Mouse (Mus musculus): ENCODE measurements around the gene Lpin2. TPM values are rescaled to one million over a fixed set of nuclear protein-coding genes. Genes with fewer than 3 reads are reported as not detected.

The Lpin2 gene
- polyA plus RNA-seq, 2 experiments, result 28.6 to 31.1 TPM

DNA sequence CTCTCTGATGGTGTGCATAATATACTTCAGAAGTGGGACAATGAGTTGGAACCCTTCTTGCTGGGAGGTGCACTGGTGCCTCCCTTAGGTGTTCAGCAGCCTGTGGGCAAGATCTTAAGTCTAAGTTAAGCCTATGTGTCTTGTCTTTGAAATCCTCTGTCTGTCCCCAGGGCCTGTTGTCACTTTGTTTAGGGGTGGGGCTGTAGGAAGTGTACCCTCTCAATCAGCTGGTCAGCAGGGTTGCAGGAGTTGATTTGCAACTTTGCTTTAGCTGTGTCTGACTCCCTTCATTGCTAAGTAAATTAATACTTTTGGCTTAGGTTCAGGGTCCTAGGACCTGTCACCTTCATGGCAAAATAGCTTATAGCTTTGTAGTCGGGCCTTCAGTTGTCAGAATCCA lies 3.0 kb downstream of the Lpin2 start:
- H3K9ac ChIP-seq (replicated peaks), result peak overlapping the region; percentile 87
- peak overlapping the region; percentile 79 for H3K27ac ChIP-seq
- H3K4me2 ChIP-seq (ENCODE audit: low read depth), result peak overlapping the region; percentile 95
- no peaks in the 10 kb centered on the region for H3K27me3 ChIP-seq (ENCODE audit: control insufficient read depth, insufficient read depth, low read length)
- ATAC-seq (ENCODE audit: insufficient read depth) (no peak), DNase-seq (ENCODE audit: low read depth in 3 of 3, low spot score in 3 of 3) (no peak)
- TF ChIP-seq CTCF (IDR thresholded peaks at IDR 0.05; ENCODE audit: low read depth), result no peak
- TF ChIP-seq EP300 (IDR thresholded peaks at IDR 0.05; ENCODE audit: low read depth), result no peak
- peaks cover 40 to 43% of the 10 kb centered on the region in 2 experiments for H3K4me1 ChIP-seq (replicated peaks; ENCODE audit: control insufficient read depth in 2 of 2, insufficient read depth in 2 of 2, low read length in 1 of 2)
- H3K9me3 ChIP-seq (ENCODE audit: control insufficient read depth, low read length), result no peaks in the 10 kb centered on the region
- 55% methylated on average over 1 of the region's 1 CpGs for WGBS (ENCODE audit: insufficient replicate concordance)
- peak overlapping the region; percentile 76 to 91 for H3K4me3 ChIP-seq (ENCODE audit: insufficient read depth in 1 of 2, low read depth in 2 of 2, low read length in 2 of 2)
- no peaks in the 10 kb centered on the region for H3K36me3 ChIP-seq (replicated peaks; ENCODE audit: control insufficient read depth, insufficient read depth, low read depth)

DNA sequence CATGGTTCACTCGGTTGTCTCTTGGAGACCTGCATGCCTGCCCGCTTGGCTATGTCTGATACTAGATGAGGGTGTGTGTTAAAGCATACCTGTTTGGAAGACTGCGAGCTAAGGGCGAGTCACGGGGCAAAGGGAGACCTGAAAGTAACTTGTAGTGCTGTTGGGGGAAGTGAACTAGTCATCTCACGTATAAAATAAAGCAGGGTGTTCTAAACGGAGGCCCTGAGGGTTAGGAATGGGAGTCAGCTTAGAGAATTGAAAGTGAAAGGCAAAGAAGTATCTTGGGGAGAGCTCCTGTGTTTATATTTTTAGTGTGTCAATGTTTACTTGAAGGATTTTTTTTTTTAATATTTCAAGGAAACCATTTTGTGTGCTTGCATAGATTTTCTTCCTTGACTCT lies 8.2 kb downstream of the Lpin2 start:
- no peak overlapping the region for H3K27ac ChIP-seq
- H3K4me3 ChIP-seq (ENCODE audit: insufficient read depth in 1 of 2, low read depth in 2 of 2, low read length in 2 of 2), result no peak overlapping the region
- WGBS (ENCODE audit: insufficient replicate concordance), result 71% methylated on average over 7 of the region's 7 CpGs
- ATAC-seq (ENCODE audit: insufficient read depth) (no peak), DNase-seq (ENCODE audit: low read depth in 3 of 3, low spot score in 3 of 3) (no peak)
- H3K9ac ChIP-seq (replicated peaks), result no peak overlapping the region
- no peaks in the 10 kb centered on the region; the same call in 1 of the 2 replicates for H3K36me3 ChIP-seq (replicated peaks; ENCODE audit: control insufficient read depth, insufficient read depth, low read depth)
- peak overlapping the region; percentile 22; the same call in 1 of the 2 replicates for H3K4me2 ChIP-seq (ENCODE audit: low read depth)
- peaks cover 34 to 44% of the 10 kb centered on the region in 2 experiments for H3K4me1 ChIP-seq (replicated peaks; ENCODE audit: control insufficient read depth in 2 of 2, insufficient read depth in 2 of 2, low read length in 1 of 2)
- no peak for TF ChIP-seq CTCF (IDR thresholded peaks at IDR 0.05; ENCODE audit: low read depth)
- TF ChIP-seq EP300 (IDR thresholded peaks at IDR 0.05; ENCODE audit: low read depth), result no peak
- H3K27me3 ChIP-seq (ENCODE audit: control insufficient read depth, insufficient read depth, low read length), result no peaks in the 10 kb centered on the region
- H3K9me3 ChIP-seq (ENCODE audit: control insufficient read depth, low read length), result no peaks in the 10 kb centered on the region

DNA sequence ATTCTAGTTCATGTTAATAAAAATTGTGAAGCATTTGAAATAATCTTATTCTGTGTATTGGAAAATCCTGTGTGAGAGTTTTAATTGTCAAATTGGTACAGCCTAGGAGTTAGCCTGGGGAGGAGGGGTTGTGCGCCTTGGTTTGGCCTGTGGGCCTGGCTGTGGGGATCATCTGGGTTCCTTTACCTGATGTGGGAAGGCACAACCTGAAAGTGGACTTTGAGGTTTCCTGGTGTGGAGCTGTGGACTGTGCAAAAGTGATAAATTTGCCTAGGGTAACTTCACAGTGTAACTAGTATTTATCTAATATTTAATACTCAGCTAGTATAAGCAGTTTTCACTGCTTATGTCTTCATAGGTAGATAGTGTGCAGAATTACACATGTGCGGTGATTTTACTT lies 8.7 kb downstream of the Lpin2 start:
- TF ChIP-seq CTCF (IDR thresholded peaks at IDR 0.05; ENCODE audit: low read depth), result no peak
- no peaks in the 10 kb centered on the region for H3K27me3 ChIP-seq (ENCODE audit: control insufficient read depth, insufficient read depth, low read length)
- 89% methylated on average over 2 of the region's 2 CpGs for WGBS (ENCODE audit: insufficient replicate concordance)
- H3K9me3 ChIP-seq (ENCODE audit: control insufficient read depth, low read length), result no peaks in the 10 kb centered on the region
- no peak overlapping the region for H3K4me3 ChIP-seq (ENCODE audit: insufficient read depth in 1 of 2, low read depth in 2 of 2, low read length in 2 of 2)
- no peak overlapping the region for H3K4me2 ChIP-seq (ENCODE audit: low read depth)
- DNase-seq (ENCODE audit: low read depth in 3 of 3, low spot score in 3 of 3) (no peak), ATAC-seq (ENCODE audit: insufficient read depth) (no peak)
- no peak overlapping the region for H3K9ac ChIP-seq (replicated peaks)
- peaks cover 38 to 45% of the 10 kb centered on the region in 2 experiments for H3K4me1 ChIP-seq (replicated peaks; ENCODE audit: control insufficient read depth in 2 of 2, insufficient read depth in 2 of 2, low read length in 1 of 2)
- H3K36me3 ChIP-seq (replicated peaks; ENCODE audit: control insufficient read depth, insufficient read depth, low read depth), result no peaks in the 10 kb centered on the region; the same call in 1 of the 2 replicates
- H3K27ac ChIP-seq, result no peak overlapping the region

DNA sequence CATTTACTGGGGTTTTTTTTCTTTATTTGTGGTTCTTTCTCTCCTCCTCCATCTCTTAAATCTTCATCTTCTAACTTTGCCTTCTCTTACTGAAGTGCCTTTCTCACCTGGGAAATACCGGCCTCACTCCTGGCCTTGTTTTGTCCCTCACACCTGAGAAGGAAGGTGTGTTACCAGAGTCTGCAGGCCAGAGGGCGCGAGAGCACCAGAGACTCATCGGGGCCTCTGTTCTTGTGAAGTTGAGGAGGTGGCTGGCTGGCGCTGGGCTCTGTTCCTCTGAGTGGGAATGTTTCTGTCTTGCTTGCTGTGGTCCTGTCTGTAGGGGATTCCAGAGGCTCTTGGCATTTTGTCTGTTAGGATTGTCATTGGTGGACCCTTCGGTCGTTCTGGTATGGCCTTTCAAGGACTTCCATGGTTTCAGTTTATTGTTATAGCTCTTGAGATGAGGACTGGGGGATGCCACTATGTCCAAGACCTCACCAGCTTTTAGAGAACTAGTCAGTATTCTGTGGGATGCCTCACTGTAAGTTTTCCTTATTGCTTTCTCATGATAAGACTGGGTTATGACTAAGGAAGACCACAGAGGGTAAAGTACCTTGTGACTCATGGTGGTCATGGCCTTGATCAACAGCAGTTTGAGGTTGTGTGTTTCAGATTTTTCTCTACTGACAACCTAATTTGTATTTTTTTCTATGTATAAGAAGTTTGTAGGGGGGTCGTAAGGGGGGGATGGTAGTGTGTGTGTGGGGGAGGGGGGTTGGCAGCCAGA lies 9.5 kb downstream of the Lpin2 start:
- WGBS (ENCODE audit: insufficient replicate concordance), result 76% methylated on average over 8 of the region's 8 CpGs
- no peak overlapping the region for H3K4me3 ChIP-seq (ENCODE audit: insufficient read depth in 1 of 2, low read depth in 2 of 2, low read length in 2 of 2)
- H3K27me3 ChIP-seq (ENCODE audit: control insufficient read depth, insufficient read depth, low read length), result no peaks in the 10 kb centered on the region
- no peaks in the 10 kb centered on the region; the same call in 1 of the 2 replicates for H3K36me3 ChIP-seq (replicated peaks; ENCODE audit: control insufficient read depth, insufficient read depth, low read depth)
- peaks cover 31 to 44% of the 10 kb centered on the region in 2 experiments for H3K4me1 ChIP-seq (replicated peaks; ENCODE audit: control insufficient read depth in 2 of 2, insufficient read depth in 2 of 2, low read length in 1 of 2)
- DNase-seq (ENCODE audit: low read depth in 3 of 3, low spot score in 3 of 3) (no peak), ATAC-seq (ENCODE audit: insufficient read depth) (no peak)
- no peak overlapping the region for H3K27ac ChIP-seq
- no peak overlapping the region for H3K9ac ChIP-seq (replicated peaks)
- H3K4me2 ChIP-seq (ENCODE audit: low read depth), result no peak overlapping the region
- H3K9me3 ChIP-seq (ENCODE audit: control insufficient read depth, low read length), result no peaks in the 10 kb centered on the region
- no peak for TF ChIP-seq EP300 (IDR thresholded peaks at IDR 0.05; ENCODE audit: low read depth)
- TF ChIP-seq CTCF (IDR thresholded peaks at IDR 0.05; ENCODE audit: low read depth), result no peak; the same call in 1 of the 2 replicates

DNA sequence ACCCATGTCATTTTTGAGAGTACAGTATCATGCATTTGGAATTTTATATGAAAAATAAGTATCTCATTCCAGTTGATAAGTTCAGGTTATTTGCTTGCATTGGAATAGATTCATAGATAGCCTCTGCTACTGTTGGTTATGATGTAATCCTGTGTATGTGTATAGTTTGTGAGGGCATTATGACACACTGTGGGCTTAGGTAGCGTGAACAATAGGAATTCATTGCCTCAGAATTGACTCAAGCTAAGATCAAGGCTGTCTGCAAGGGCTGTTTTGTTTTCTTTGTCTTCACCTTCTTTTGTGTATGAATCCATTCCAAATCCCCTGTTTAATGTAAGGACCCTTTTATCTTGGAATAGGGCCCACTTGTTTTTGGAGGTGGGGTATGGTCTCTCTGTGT lies 10.7 kb downstream of the Lpin2 start:
- no peak overlapping the region for H3K4me2 ChIP-seq (ENCODE audit: low read depth)
- no peak overlapping the region for H3K4me3 ChIP-seq (ENCODE audit: insufficient read depth in 1 of 2, low read depth in 2 of 2, low read length in 2 of 2)
- 93% methylated on average over 1 of the region's 1 CpGs for WGBS (ENCODE audit: insufficient replicate concordance)
- no peaks in the 10 kb centered on the region for H3K9me3 ChIP-seq (ENCODE audit: control insufficient read depth, low read length)
- ATAC-seq (ENCODE audit: insufficient read depth) (no peak), DNase-seq (ENCODE audit: low read depth in 3 of 3, low spot score in 3 of 3) (no peak)
- H3K36me3 ChIP-seq (replicated peaks; ENCODE audit: control insufficient read depth, insufficient read depth, low read depth), result no peaks in the 10 kb centered on the region; the same call in 1 of the 2 replicates
- H3K27me3 ChIP-seq (ENCODE audit: control insufficient read depth, insufficient read depth, low read length), result no peaks in the 10 kb centered on the region
- H3K4me1 ChIP-seq (replicated peaks; ENCODE audit: control insufficient read depth in 2 of 2, insufficient read depth in 2 of 2, low read length in 1 of 2), result peaks cover 26 to 38% of the 10 kb centered on the region in 2 experiments
- TF ChIP-seq CTCF (IDR thresholded peaks at IDR 0.05; ENCODE audit: low read depth) (no peak), EP300 (IDR thresholded peaks at IDR 0.05; ENCODE audit: low read depth) (no peak)
- H3K9ac ChIP-seq (replicated peaks), result no peak overlapping the region
- no peak overlapping the region for H3K27ac ChIP-seq

All from liver, embryonic 14.5 days (tissue).